Mouse (Mus musculus) intestine, postnatal 0 days (tissue): Measurements from ENCODE around the gene Clec12b. TPM values are rescaled to one million over a fixed set of nuclear protein-coding genes. Genes with fewer than 3 reads are reported as not detected.

Experiments used
- ATAC-seq: fragments of 200-750 bp; cut with Nextera tagmentation; 2 replicates; pipeline ENCODE4 v1.8.0; 2017; ENCODE audit warnings: mild to moderate bottlenecking, moderate TSS enrichment, moderate library complexity
- H3K27ac ChIP-seq: fragments of 300-500 bp; sonication (generic); 2 replicates; pipeline ENCODE4 v1.5.1; 2014; ENCODE audit warnings: mild to moderate bottlenecking, low read depth, low read length, moderate library complexity
- H3K27me3 ChIP-seq: fragments of 300-500 bp; sonication (generic); replicated peaks from 2 replicates; pipeline ENCODE4 v1.6.1; 2014; ENCODE audit warnings: low read length, mixed read lengths; ENCODE audit not compliant: control insufficient read depth, insufficient read depth
- H3K36me3 ChIP-seq: fragments of 300-500 bp; sonication (generic); 2 replicates; pipeline ENCODE4 v1.6.1; 2014; ENCODE audit warnings: mild to moderate bottlenecking, moderate library complexity; ENCODE audit not compliant: control insufficient read depth, insufficient read depth
- H3K4me1 ChIP-seq: fragments of 300-500 bp; sonication (generic); replicated peaks from 2 replicates; pipeline ENCODE4 v1.6.1; 2014; ENCODE audit warnings: antibody characterized with exemption, low read length, mixed read lengths; ENCODE audit not compliant: control insufficient read depth, insufficient read depth
- H3K4me2 ChIP-seq: fragments of 300-500 bp; sonication (generic); replicated peaks from 2 replicates; pipeline ENCODE4 v1.6.1; 2014; ENCODE audit warnings: low read depth, mild to moderate bottlenecking, moderate library complexity
- H3K4me3 ChIP-seq: fragments of 300-500 bp; sonication (generic); 2 replicates; pipeline ENCODE4 v1.5.1; 2014; ENCODE audit warnings: low read depth, low read length
- H3K9ac ChIP-seq: fragments of 300-500 bp; sonication (generic); 2 replicates; pipeline ENCODE4 v1.6.1; 2014; ENCODE audit warnings: mild to moderate bottlenecking, low read depth, low read length
- H3K9me3 ChIP-seq: fragments of 300-500 bp; sonication (generic); 2 replicates; pipeline ENCODE4 v1.6.1; 2016; ENCODE audit warnings: mixed run types; ENCODE audit not compliant: control insufficient read depth
- CTCF ChIP-seq: sonication (generic); IDR thresholded peaks from 2 replicates; pipeline ENCODE4 v1.5.1; 2016; ENCODE audit warnings: low read depth, mild to moderate bottlenecking, control low read depth, antibody characterized with exemption, moderate library complexity
- WGBS: fragments of 180-500 bp; shearing (Covaris S2); extraction: QIAGEN DNeasy Blood & Tissue Kit; methylation state at CpG from one replicate; pipeline ENCODE4 v1.1.7; 2014; 5-methylcytosine and 5-hydroxymethylcytosine counted together
- polyA plus RNA-seq: library from polyadenylated mRNA; unstranded; fragments of >200 nt; fragmentation: Nextera tagmentation; extraction: Ambion mirVana; gene quantifications from 2 replicates; pipeline ENCODE4 v1.2.1, GENCODE M21; 2015

Gene Clec12b
- polyA plus RNA-seq, 1 experiment from 2014 or later, result 0.14 TPM

DNA sequence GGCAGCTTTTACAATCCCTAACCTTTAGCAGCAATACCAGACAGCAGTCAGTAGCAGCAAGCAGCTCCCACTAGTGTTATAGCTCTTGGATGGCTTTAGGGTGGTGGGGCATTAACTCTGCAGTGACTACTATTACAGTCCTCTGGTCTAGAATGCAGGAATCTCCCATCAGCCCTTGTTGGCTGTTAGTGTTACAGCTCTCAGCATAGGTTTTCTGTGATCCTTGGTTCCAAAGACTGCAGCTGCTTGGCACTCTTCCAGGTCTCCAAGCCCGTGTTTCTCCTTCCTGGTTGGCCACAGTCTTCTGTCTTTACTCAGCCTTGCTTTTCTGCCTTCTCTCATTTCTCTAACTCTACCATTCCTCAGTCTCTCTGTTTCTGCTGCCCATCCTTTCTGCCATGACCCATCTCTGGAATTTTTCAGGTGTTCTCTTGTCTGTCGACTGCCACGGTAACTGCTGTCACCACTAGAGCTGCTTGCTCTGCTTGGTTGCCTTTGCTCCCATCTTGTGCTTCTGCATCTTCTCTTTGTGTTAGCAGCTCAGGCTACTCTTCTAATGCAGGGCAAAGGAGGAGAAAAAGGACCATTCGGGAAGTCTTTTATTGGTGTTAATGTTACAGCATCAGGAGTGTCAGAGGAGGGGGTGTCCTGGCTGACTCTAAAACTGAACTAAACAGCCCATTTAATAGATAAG is 37.5 kb upstream of the Clec12b start:
- Histone ChIP-seq H3K9ac (no peak overlapping the region), H3K27me3 (no peaks in the 10 kb centered on the region), H3K4me2 (no peak overlapping the region), H3K36me3 (no peaks in the 10 kb centered on the region), H3K9me3 (no peaks in the 10 kb centered on the region), H3K4me3 (no peak overlapping the region), H3K4me1 (no peaks in the 10 kb centered on the region), H3K27ac (no peak overlapping the region)
- TF ChIP-seq CTCF, result no peak
- ATAC-seq, result peak; percentile 80
- WGBS, result 53% methylated on average over 4 of the region's 4 CpGs

- Histone ChIP-seq H3K9me3 (no peaks in the 10 kb centered on the region), H3K4me3 (no peak overlapping the region), H3K4me1 (no peaks in the 10 kb centered on the region), H3K36me3 (no peaks in the 10 kb centered on the region), H3K27me3 (no peaks in the 10 kb centered on the region), H3K9ac (no peak overlapping the region), H3K4me2 (no peak overlapping the region), H3K27ac (no peak overlapping the region)
- no peak for TF ChIP-seq CTCF
- 43% methylated on average over 3 of the region's 3 CpGs for WGBS
- ATAC-seq, result no peak
Measured at GRCm38 (mm10) chr6:129422311-129422710, 36.6 kb upstream of the Clec12b start.

DNA sequence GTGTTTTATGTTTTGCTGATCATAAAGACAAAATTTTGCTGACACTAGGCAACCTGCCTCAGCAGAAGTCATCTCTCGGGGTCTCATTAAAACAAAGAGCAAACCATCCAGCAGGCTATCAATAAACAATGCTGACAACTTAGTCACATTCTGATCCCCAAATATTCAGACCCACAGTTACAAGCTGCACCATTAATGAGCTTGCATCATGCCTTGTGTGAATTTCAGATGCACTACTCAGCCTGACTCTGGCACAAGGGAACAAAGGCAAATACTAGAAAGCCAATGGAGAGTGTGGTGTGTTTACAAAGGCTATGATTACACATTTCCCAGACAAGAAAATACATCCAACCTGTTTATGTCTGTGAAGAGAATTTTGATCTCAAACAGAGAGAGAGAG is 28.5 kb upstream of the Clec12b start:
- Histone ChIP-seq H3K9me3 (no peaks in the 10 kb centered on the region), H3K4me3 (no peak overlapping the region), H3K4me1 (no peaks in the 10 kb centered on the region), H3K36me3 (no peaks in the 10 kb centered on the region), H3K4me2 (no peak overlapping the region), H3K27ac (no peak overlapping the region), H3K27me3 (no peaks in the 10 kb centered on the region), H3K9ac (no peak overlapping the region)
- ATAC-seq, result no peak
- TF ChIP-seq CTCF, result no peak
- WGBS, result 42% methylated on average over 1 of the region's 1 CpGs

DNA sequence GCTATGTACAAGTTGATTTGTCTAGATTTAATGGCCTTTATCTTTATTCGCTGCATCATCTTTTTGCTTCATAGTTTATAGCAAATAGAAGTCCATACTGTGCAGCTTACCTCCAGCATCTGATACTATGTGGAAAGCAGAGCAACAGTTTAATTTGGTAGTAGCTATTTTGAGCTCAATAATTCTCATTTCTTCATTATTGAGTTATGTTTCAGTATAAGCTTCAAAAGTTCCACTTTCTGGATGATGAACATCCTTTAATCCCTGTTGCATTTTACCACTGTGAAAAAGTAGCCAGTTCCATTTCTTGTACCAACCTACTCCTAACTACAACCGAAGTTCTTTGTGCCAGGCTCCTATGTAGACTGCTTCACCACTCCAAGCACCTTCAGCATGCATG is 22.9 kb upstream of the Clec12b start, which contains the start of gene Clec9a:
Gene Clec9a, plus strand, starts transcription at position 301 of the 400 bp plus-strand sequence.
- H3K4me2 ChIP-seq, result no peak within 1 kb of the TSS
- no peaks in the 10 kb centered on the region for H3K4me1 ChIP-seq
- H3K27ac ChIP-seq, result no peak within 1 kb of the TSS; the same call in 1 of the 2 replicates
- no peak for TF ChIP-seq CTCF
- no peaks in the 10 kb centered on the region for H3K9me3 ChIP-seq
- WGBS, result 89% methylated on average over 2 of the region's 2 CpGs
- no peaks in the 10 kb centered on the region for H3K36me3 ChIP-seq
- no peak for ATAC-seq
- no peak within 1 kb of the TSS for H3K4me3 ChIP-seq
- H3K27me3 ChIP-seq, result no peaks in the 10 kb centered on the region
- H3K9ac ChIP-seq, result no peak within 1 kb of the TSS

GRCm38 (mm10) chr6:129407324-129407723 is 21.6 kb upstream of the Clec12b start:
- Histone ChIP-seq H3K27me3 (no peaks in the 10 kb centered on the region), H3K36me3 (no peaks in the 10 kb centered on the region), H3K9ac (no peak overlapping the region), H3K4me2 (no peak overlapping the region), H3K9me3 (no peaks in the 10 kb centered on the region), H3K27ac (no peak overlapping the region; the same call in 1 of the 2 replicates), H3K4me3 (no peak overlapping the region), H3K4me1 (no peaks in the 10 kb centered on the region)
- WGBS, result 51% methylated on average over 2 of the region's 2 CpGs
- no peak for ATAC-seq
- TF ChIP-seq CTCF, result no peak

DNA sequence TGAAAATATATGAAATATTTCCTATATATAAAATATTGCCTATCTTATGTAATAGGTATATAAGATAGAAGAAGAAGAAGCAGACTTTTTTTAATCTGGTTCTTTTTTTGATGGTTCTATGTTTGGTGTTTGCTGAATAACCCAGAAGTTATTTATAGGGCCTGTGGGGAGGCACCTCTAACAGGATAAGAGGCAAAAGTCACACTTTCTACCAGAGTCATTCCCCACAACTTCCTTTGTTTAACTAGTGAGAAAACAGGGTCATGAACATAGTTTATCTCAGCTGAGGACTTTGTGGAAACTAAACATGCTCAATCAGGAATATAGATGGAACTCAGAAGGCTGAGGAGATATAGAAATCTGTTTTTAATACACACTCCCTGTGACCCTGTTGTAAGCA is 20.3 kb upstream of the Clec12b start:
- H3K9me3 ChIP-seq, result no peaks in the 10 kb centered on the region
- H3K27me3 ChIP-seq, result no peaks in the 10 kb centered on the region
- no peak overlapping the region for H3K9ac ChIP-seq
- H3K36me3 ChIP-seq, result no peaks in the 10 kb centered on the region
- H3K4me1 ChIP-seq, result no peaks in the 10 kb centered on the region
- H3K4me3 ChIP-seq, result no peak overlapping the region
- H3K27ac ChIP-seq, result no peak overlapping the region
- H3K4me2 ChIP-seq, result no peak overlapping the region
- no peak for TF ChIP-seq CTCF
- no peak for ATAC-seq
